ENCODE assay signal across 8 mouse cellular contexts in genomic region chr4:129406447-129406846, GRCm38 (mm10). TPM values are rescaled to one million over a fixed set of nuclear protein-coding genes. Genes with fewer than 3 reads are reported as not detected.
DNase-seq lines count a peak whose midpoint lies in the region; ATAC-seq lines count a peak whose summit lies in the region.

No protein-coding gene starts in this region.

- peak; percentile 89 for DNase-seq in adrenal gland, postnatal 14 days
- DNase-seq in embryonic facial prominence, embryonic 10.5 days (ENCODE audit: low spot score) = peak; percentile 67
- DNase-seq in heart, adult 11 months = peak; percentile 96
- DNase-seq in left cerebral cortex, postnatal 4 days = peak; percentile 45
- DNase-seq in mesoderm, embryonic 11.5 days (ENCODE audit: low read depth, low spot score) = peak; percentile 73
- DNase-seq in right cerebral cortex, postnatal 14 days = peak; percentile 36
- peak; percentile 68 to 78 for DNase-seq in urinary bladder, postnatal 36 days (ENCODE audit: low spot score in 2 of 2)

- H3K9ac ChIP-seq in intestine, embryonic 16.5 days (ENCODE audit: low read depth, low read length) = peak overlapping the region; percentile 68

- peak overlapping the region; percentile 64 for H3K27ac ChIP-seq in embryonic facial prominence, embryonic 10.5 days (replicated peaks)
- 0 out of 2 replicates have a peak overlapping the region, but pooled peaks have one; percentile 17 for H3K27ac ChIP-seq in intestine, embryonic 16.5 days (ENCODE audit: low read length)

- H3K4me1 ChIP-seq in embryonic facial prominence, embryonic 10.5 days = peaks cover 9% of the 10 kb centered on the region
- peaks cover 5% of the 10 kb centered on the region; the same call in 1 of the 2 replicates for H3K4me1 ChIP-seq in intestine, embryonic 16.5 days (ENCODE audit: control insufficient read depth, insufficient read depth, low read length)

- H3K4me2 ChIP-seq in intestine, embryonic 16.5 days (ENCODE audit: low read depth, low read length) = peak overlapping the region; percentile 75

- intact Hi-C loops in left cerebral cortex, postnatal 4 days (cut with DNase I) = no loop called here

- 4% methylated on average over 25 of the region's 25 CpGs for WGBS in embryonic facial prominence, embryonic 10.5 days
- WGBS in intestine, embryonic 16.5 days = 3% methylated on average over 25 of the region's 25 CpGs

- ATAC-seq in intestine, embryonic 16.5 days = peak; percentile 77

- peak overlapping the region; percentile 54 for H3K4me3 ChIP-seq in embryonic facial prominence, embryonic 10.5 days
- H3K4me3 ChIP-seq in intestine, embryonic 16.5 days (ENCODE audit: low read length) = peak overlapping the region; percentile 49

- H3K9me3 ChIP-seq in embryonic facial prominence, embryonic 10.5 days = no peaks in the 10 kb centered on the region
- H3K9me3 ChIP-seq in intestine, embryonic 16.5 days (ENCODE audit: control insufficient read depth, low read length) = no peaks in the 10 kb centered on the region

- no peaks in the 10 kb centered on the region for H3K36me3 ChIP-seq in embryonic facial prominence, embryonic 10.5 days (replicated peaks)
- H3K36me3 ChIP-seq in intestine, embryonic 16.5 days (ENCODE audit: control insufficient read depth, insufficient read depth, low read length) = no peaks in the 10 kb centered on the region

- peaks cover 20% of the 10 kb centered on the region for H3K27me3 ChIP-seq in embryonic facial prominence, embryonic 10.5 days (replicated peaks; ENCODE audit: low read depth, poor library complexity, severe bottlenecking)
- no peaks in the 10 kb centered on the region for H3K27me3 ChIP-seq in intestine, embryonic 16.5 days (replicated peaks; ENCODE audit: control insufficient read depth, insufficient read depth, low read length)

RNA-seq across cellular contexts. Expression of gene Zbtb8a, which starts 28.5 kb away (rescaled TPM):
- total RNA-seq in adrenal gland, postnatal 14 days (2021) = 8.1 and 9.0 TPM in 2 replicates
- polyA plus RNA-seq in embryonic facial prominence, embryonic 10.5 days (2016; fragmentation: Nextera tagmentation; extraction: Ambion mirVana) = 6.0 and 6.6 TPM in 2 replicates
- polyA plus RNA-seq in intestine, embryonic 16.5 days (2015; fragmentation: Nextera tagmentation; extraction: Ambion mirVana) = 13.6 and 14.0 TPM in 2 replicates
- 10 to 100 TPM in 1 of 2 experiments, 1 to 10 TPM in 1; 9.8 to 11.3 TPM for total RNA-seq in left cerebral cortex, postnatal 4 days (2021)

RNA-seq across cellular contexts. Expression of gene Zbtb8b, which starts 34.2 kb away (rescaled TPM):
- total RNA-seq in adrenal gland, postnatal 14 days (2021) = 0.15 and 0.30 TPM in 2 replicates
- polyA plus RNA-seq in embryonic facial prominence, embryonic 10.5 days (2016; fragmentation: Nextera tagmentation; extraction: Ambion mirVana) = 2.0 and 2.4 TPM in 2 replicates
- polyA plus RNA-seq in intestine, embryonic 16.5 days (2015; fragmentation: Nextera tagmentation; extraction: Ambion mirVana) = 1.1 and 1.2 TPM in 2 replicates
- total RNA-seq in left cerebral cortex, postnatal 4 days (2021) = 1 to 10 TPM; 6.3 to 6.6 TPM

RNA-seq across cellular contexts. Expression of gene Bsdc1, which starts 54.9 kb away (rescaled TPM):
- 52.3 and 55.7 TPM in 2 replicates for total RNA-seq in adrenal gland, postnatal 14 days (2021)
- polyA plus RNA-seq in embryonic facial prominence, embryonic 10.5 days (2016; fragmentation: Nextera tagmentation; extraction: Ambion mirVana) = 19.7 and 21.5 TPM in 2 replicates
- polyA plus RNA-seq in intestine, embryonic 16.5 days (2015; fragmentation: Nextera tagmentation; extraction: Ambion mirVana) = 24.5 and 24.7 TPM in 2 replicates
- 10 to 100 TPM; 38.5 to 40.7 TPM for total RNA-seq in left cerebral cortex, postnatal 4 days (2021)

Comparison
In these comparisons a context has a peak if more than half of its experiments do, and no peak if none do; other contexts are left out.
1. Peak in every context shown above with its lines: DNase-seq, ATAC-seq, H3K4me3 ChIP-seq and H3K27ac ChIP-seq.
2. DNase-seq: peak in every context shown above with its lines; median percentile 96 in heart, adult 11 months; 89 in adrenal gland, postnatal 14 days; 73 in mesoderm, embryonic 11.5 days; 73 in urinary bladder, postnatal 36 days; 67 in embryonic facial prominence, embryonic 10.5 days; 45 in left cerebral cortex, postnatal 4 days; 36 in right cerebral cortex, postnatal 14 days.